Mouse (Mus musculus): ENCODE measurements around the gene Capn7. TPM values are rescaled to one million over a fixed set of nuclear protein-coding genes. Genes with fewer than 3 reads are reported as not detected.

Gene Capn7
- total and polyA plus RNA-seq, 2 experiments from 2014 or later, result 51.4 to 71.3 TPM

DNA sequence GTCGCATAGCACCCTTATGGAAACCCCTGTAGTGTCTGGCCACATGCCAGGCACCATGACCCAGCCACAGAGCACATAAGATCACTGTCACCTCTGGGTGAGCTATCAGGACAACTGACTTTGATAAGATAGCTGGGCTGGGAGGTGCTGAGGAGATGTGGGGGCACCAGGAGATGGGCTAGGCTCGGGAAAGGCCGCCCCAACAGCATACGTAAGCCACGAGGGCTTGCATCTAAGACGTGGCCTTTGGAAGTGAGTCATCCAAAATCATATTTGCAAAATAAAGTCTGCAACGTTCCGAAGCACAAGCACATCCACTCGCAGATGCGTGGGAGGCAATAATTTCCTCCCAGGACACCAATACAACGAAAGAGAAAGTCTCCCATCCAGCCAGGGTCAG is 64.5 kb downstream of the Capn7 start:
- Histone ChIP-seq H3K4me1 (ENCODE audit: insufficient read depth) (no peaks in the 10 kb centered on the region), H3K9ac (no peak overlapping the region), H3K27ac (ENCODE audit: low read depth, low read length) (no peak overlapping the region), H3K4me3 (ENCODE audit: low read depth, low read length) (no peak overlapping the region), H3K9me3 (ENCODE audit: low read length) (no peaks in the 10 kb centered on the region), H3K36me3 (ENCODE audit: insufficient read depth) (peaks cover 36% of the 10 kb centered on the region), H3K4me2 (ENCODE audit: low read depth) (no peak overlapping the region), H3K27me3 (ENCODE audit: insufficient read depth, low read length) (no peaks in the 10 kb centered on the region)
- no peak for TF ChIP-seq CTCF (IDR thresholded peaks at IDR 0.05; ENCODE audit: low read depth)
- DNase-seq (no peak), ATAC-seq (no peak)
- WGBS, result 92% methylated on average over 11 of the region's 11 CpGs

DNA sequence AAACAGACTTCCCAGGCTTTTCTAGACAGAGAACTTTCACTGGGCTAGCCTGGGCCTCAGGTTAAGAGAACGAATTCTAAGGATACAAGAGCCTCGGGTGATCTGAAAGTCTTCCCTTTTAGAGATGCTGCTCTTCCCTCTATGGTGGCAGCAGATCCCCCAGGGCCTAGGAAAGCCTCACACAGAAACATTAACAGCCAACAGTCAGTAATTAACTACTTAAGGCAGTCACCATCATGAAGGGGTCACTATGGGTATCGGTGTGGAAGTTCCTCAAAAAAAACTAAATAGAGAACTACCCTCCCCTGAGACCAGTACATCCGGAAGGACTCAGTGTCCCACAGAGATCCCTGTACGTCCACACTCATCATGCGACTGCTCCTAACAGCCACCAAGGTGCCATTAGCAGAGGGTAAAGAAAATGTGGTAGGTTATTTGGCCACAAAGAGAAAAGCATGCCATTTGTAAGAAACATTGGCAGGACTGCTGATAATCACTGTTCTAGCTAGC is 65.5 kb downstream of the Capn7 start:
- no peak for TF ChIP-seq CTCF (IDR thresholded peaks at IDR 0.05; ENCODE audit: low read depth)
- H3K27me3 ChIP-seq (ENCODE audit: insufficient read depth, low read length), result no peaks in the 10 kb centered on the region
- H3K4me3 ChIP-seq (ENCODE audit: low read depth, low read length), result no peak overlapping the region
- H3K4me1 ChIP-seq (ENCODE audit: insufficient read depth), result no peaks in the 10 kb centered on the region
- 82% methylated on average over 6 of the region's 6 CpGs for WGBS
- ATAC-seq (no peak), DNase-seq (no peak)
- no peak overlapping the region for H3K9ac ChIP-seq
- H3K4me2 ChIP-seq (ENCODE audit: low read depth), result no peak overlapping the region
- no peak overlapping the region for H3K27ac ChIP-seq (ENCODE audit: low read depth, low read length)
- H3K9me3 ChIP-seq (ENCODE audit: low read length), result no peaks in the 10 kb centered on the region
- peaks cover 44% of the 10 kb centered on the region for H3K36me3 ChIP-seq (ENCODE audit: insufficient read depth)

DNA sequence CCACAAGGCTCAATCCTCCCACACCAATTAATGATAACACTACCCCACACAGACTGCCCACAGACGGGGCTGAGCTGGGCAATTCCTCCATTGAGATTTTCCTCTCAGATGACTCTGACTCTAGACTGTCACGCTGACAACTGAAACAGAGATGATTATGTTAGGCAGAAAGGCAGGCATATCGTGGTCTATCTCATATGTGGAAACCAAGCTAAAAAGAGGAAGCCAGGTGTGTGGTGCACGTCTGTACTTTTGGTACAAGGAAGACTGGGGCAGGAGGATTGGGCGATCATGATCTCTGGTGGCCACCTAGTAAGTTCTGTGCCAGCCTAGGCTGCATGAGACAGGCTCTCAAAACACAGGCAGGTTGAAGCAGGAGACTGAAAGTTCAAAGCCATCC is 66.3 kb downstream of the Capn7 start:
- no peak for TF ChIP-seq CTCF (IDR thresholded peaks at IDR 0.05; ENCODE audit: low read depth)
- no peaks in the 10 kb centered on the region for H3K27me3 ChIP-seq (ENCODE audit: insufficient read depth, low read length)
- peaks cover 49% of the 10 kb centered on the region for H3K36me3 ChIP-seq (ENCODE audit: insufficient read depth)
- H3K4me2 ChIP-seq (ENCODE audit: low read depth), result no peak overlapping the region
- H3K9ac ChIP-seq, result no peak overlapping the region
- WGBS, result 81% methylated on average over 5 of the region's 5 CpGs
- H3K4me1 ChIP-seq (ENCODE audit: insufficient read depth), result no peaks in the 10 kb centered on the region
- H3K4me3 ChIP-seq (ENCODE audit: low read depth, low read length), result no peak overlapping the region
- ATAC-seq, result no peak
- H3K27ac ChIP-seq (ENCODE audit: low read depth, low read length), result no peak overlapping the region
- no peak for DNase-seq
- no peaks in the 10 kb centered on the region for H3K9me3 ChIP-seq (ENCODE audit: low read length)

DNA sequence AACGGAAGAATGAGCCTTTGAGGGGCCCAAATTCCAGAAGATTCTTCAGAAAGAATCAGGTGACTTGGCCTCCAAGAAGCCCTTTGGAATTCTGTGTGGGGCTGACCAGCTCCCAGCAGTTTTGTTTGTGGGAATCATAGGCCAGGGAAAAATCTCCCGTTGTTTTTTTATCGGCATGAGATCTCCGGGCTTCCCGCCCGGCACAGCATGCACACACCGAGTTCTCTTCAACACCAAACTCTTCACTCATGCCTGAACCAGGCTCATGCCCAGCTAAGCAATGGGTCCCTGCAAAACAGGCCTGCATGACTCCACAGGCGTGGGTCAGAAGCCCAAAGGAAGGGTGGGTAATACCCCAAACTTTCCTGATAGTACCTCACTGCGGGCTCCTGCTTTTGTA is 67.1 kb downstream of the Capn7 start:
- H3K4me1 ChIP-seq (ENCODE audit: insufficient read depth), result no peaks in the 10 kb centered on the region
- no peak overlapping the region for H3K9ac ChIP-seq
- H3K9me3 ChIP-seq (ENCODE audit: low read length), result no peaks in the 10 kb centered on the region
- no peak for ATAC-seq
- H3K4me3 ChIP-seq (ENCODE audit: low read depth, low read length), result no peak overlapping the region
- WGBS, result 77% methylated on average over 9 of the region's 9 CpGs
- H3K36me3 ChIP-seq (ENCODE audit: insufficient read depth), result peaks cover 45% of the 10 kb centered on the region
- H3K4me2 ChIP-seq (ENCODE audit: low read depth), result no peak overlapping the region
- H3K27ac ChIP-seq (ENCODE audit: low read depth, low read length), result no peak overlapping the region
- DNase-seq, result no peak
- no peak for TF ChIP-seq CTCF (IDR thresholded peaks at IDR 0.05; ENCODE audit: low read depth)
- H3K27me3 ChIP-seq (ENCODE audit: insufficient read depth, low read length), result no peaks in the 10 kb centered on the region

DNA sequence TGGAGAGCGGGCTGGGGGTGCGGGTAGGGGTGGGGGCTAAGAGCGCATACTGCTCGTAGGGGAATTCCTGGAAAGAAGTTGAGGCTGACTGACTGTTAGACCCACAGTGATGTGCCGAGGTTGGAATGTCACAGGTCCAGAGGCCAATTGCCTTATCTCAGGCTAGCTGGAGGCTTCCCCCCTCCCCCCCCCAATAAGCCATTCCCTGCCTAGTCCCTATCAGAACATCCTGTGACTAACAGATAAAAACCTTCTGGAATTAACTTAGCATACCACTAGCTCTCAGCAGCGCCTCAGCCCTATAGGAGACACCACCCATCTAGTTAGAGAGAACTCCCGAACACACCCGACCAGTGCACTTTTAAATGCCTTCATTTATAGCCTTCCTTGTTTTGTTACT is 67.6 kb downstream of the Capn7 start:
- Histone ChIP-seq H3K4me1 (ENCODE audit: insufficient read depth) (no peaks in the 10 kb centered on the region), H3K9ac (no peak overlapping the region), H3K27ac (ENCODE audit: low read depth, low read length) (no peak overlapping the region), H3K27me3 (ENCODE audit: insufficient read depth, low read length) (no peaks in the 10 kb centered on the region), H3K4me3 (ENCODE audit: low read depth, low read length) (no peak overlapping the region), H3K4me2 (ENCODE audit: low read depth) (no peak overlapping the region), H3K9me3 (ENCODE audit: low read length) (no peaks in the 10 kb centered on the region), H3K36me3 (ENCODE audit: insufficient read depth) (peaks cover 45% of the 10 kb centered on the region)
- no peak for TF ChIP-seq CTCF (IDR thresholded peaks at IDR 0.05; ENCODE audit: low read depth)
- DNase-seq, result no peak
- ATAC-seq, result no peak
- WGBS, result 88% methylated on average over 8 of the region's 8 CpGs

DNA sequence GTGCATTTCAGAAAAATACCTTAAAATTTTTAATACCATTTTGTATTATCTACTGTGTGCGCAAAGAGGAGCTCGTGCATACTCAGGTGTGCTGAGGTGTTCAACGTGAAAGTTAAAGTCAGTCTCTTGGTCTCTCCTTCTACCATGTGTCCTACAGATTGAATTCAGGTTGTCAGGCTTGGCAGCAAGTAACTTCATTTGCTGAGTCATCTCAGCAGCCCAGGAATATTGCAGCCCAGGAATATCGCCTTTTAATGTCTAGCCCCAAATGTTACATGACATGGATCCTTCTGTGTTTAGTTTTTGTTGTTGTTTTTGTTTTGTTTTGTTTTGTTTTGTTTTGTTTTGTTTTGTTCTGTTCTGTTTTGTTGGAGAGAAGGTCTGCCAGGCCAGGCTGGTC is 68.2 kb downstream of the Capn7 start:
- 96% methylated on average over 4 of the region's 4 CpGs for WGBS
- peaks cover 49% of the 10 kb centered on the region for H3K36me3 ChIP-seq (ENCODE audit: insufficient read depth)
- no peaks in the 10 kb centered on the region for H3K27me3 ChIP-seq (ENCODE audit: insufficient read depth, low read length)
- ATAC-seq (no peak), DNase-seq (no peak)
- H3K9ac ChIP-seq, result no peak overlapping the region
- no peak overlapping the region for H3K4me2 ChIP-seq (ENCODE audit: low read depth)
- no peak overlapping the region for H3K4me3 ChIP-seq (ENCODE audit: low read depth, low read length)
- no peak overlapping the region for H3K27ac ChIP-seq (ENCODE audit: low read depth, low read length)
- no peak for TF ChIP-seq CTCF (IDR thresholded peaks at IDR 0.05; ENCODE audit: low read depth)
- no peaks in the 10 kb centered on the region for H3K4me1 ChIP-seq (ENCODE audit: insufficient read depth)
- no peaks in the 10 kb centered on the region for H3K9me3 ChIP-seq (ENCODE audit: low read length)

DNA sequence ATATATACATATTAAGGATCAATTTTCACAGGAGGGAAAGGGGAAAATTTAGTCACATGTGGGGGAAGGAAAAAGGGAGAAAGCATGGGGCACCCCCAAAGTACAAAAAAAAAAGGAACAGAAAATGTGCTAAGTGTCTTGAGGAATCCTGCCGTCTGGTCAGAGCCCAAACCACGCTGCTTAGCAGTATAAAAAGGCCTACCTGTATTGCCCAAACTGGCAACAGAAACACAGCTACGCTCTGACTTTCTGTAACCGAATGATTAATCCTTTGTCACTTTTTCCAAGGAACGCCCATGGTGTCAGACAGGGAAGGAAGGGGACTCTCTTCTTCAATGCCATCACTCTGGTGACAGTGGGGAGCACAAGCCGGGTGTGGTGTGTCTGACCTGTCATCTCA is 69.2 kb downstream of the Capn7 start:
- no peak for DNase-seq
- Histone ChIP-seq H3K36me3 (ENCODE audit: insufficient read depth) (peaks cover 51% of the 10 kb centered on the region), H3K4me3 (ENCODE audit: low read depth, low read length) (no peak overlapping the region), H3K4me2 (ENCODE audit: low read depth) (no peak overlapping the region), H3K27me3 (ENCODE audit: insufficient read depth, low read length) (no peaks in the 10 kb centered on the region), H3K27ac (ENCODE audit: low read depth, low read length) (no peak overlapping the region), H3K9ac (no peak overlapping the region), H3K9me3 (ENCODE audit: low read length) (no peaks in the 10 kb centered on the region), H3K4me1 (ENCODE audit: insufficient read depth) (no peaks in the 10 kb centered on the region)
- no peak for ATAC-seq
- no peak for TF ChIP-seq CTCF (IDR thresholded peaks at IDR 0.05; ENCODE audit: low read depth)
- 84% methylated on average over 6 of the region's 6 CpGs for WGBS

Data from forebrain, postnatal 0 days (tissue).